Mouse (Mus musculus): ENCODE data around the gene Nr1i2.

DNA sequence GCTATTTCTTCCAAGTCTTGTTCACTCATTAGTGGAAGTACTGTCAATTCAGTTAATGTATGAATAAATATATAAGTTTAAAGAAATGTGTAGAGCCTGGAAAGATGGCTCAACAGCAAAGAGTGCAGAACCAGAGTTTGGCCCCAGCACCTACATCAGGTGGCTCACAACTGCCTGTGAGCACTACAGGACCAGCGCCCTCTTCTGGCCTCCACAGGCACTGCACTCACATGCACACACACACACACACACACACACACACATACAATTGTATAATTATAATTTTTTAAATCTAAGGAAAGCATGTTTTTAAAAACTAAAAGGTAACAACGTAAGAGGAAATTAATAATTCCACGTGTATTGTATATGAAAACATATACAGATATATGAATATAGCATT, 34.7 kb upstream of the Nr1i2 start:
- TF ChIP-seq POLR2A (IDR thresholded peaks at IDR 0.05; ENCODE audit: extremely low read depth, insufficient read depth, low read length) (no peak), CTCF (IDR thresholded peaks at IDR 0.05; ENCODE audit: low read depth, low read length) (peak; percentile 22; the same call in 1 of the 2 replicates)

Data from liver, adult 2 months (tissue).